Mouse (Mus musculus) erythroblast, adult 5-6 weeks (primary cell): ENCODE measurements around the gene Rpl32. TPM values are rescaled to one million over a fixed set of nuclear protein-coding genes. Genes with fewer than 3 reads are reported as not detected.

Source experiments
- ATAC-seq: replicated peaks from 2 replicates; pipeline ENCODE4 v1.8.0; 2016; ENCODE audit warnings: moderate number of reproducible peaks, mild to moderate bottlenecking, moderate TSS enrichment, inconsistent platforms; ENCODE audit not compliant: poor library complexity, low FRiP score, severe bottlenecking
- total RNA-seq, 2 experiments: library from RNA; stranded (forward) in 1 of 2; stranded (reverse) in 1 of 2; fragments of 150-400 nt in 1 of 2; fragments of 200-764, 138-1000 nt in 1 of 2; gene quantifications; 2 replicates each; pipeline versions ENCODE4 v1.2.3 to v1.2.4; 2015 to 2017; ENCODE audit warnings: low replicate concordance in 2 of 2

Gene Rpl32
- total RNA-seq, 2 experiments from 2014 or later, result 502 to 1,031 TPM

DNA sequence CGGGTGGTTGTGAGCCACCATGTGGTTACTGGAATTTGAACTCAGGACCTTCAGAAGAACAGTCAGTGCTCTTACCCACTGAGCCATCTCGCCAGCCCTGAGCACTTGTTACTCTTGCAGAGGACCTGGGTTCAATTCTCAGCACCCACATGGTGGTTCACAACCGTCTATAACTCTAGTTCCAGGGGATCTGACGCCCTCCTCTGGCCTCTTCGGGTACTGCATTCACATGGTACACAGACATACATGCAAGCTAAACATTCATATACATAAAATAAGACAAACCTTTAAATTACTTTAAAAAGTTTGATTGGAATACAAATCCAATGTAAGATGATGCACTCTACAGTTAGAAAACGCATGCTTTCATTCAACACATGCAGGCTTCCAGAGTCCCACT is 36.3 kb downstream of the Rpl32 start:
- ATAC-seq, result no peak

DNA sequence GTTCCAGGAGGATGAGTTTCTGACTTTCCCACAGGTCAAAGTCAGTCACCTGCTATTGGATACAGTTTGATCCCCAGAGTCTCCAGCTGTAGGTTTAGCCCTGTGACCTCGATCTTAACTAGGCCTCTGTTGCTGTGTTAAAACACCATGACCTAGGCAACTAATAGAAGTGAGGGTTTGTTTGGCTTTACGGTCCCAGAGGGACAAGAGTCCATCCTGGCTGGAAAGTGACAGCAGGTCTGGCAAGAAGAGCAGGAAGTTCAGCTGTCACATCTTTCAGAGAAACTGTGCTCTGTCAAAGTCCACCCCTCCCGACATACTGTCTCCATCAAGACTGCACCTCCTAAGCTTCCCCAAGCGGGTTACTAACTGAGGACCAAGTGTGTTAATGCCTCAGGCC is 37.7 kb downstream of the Rpl32 start:
- no peak for ATAC-seq

DNA sequence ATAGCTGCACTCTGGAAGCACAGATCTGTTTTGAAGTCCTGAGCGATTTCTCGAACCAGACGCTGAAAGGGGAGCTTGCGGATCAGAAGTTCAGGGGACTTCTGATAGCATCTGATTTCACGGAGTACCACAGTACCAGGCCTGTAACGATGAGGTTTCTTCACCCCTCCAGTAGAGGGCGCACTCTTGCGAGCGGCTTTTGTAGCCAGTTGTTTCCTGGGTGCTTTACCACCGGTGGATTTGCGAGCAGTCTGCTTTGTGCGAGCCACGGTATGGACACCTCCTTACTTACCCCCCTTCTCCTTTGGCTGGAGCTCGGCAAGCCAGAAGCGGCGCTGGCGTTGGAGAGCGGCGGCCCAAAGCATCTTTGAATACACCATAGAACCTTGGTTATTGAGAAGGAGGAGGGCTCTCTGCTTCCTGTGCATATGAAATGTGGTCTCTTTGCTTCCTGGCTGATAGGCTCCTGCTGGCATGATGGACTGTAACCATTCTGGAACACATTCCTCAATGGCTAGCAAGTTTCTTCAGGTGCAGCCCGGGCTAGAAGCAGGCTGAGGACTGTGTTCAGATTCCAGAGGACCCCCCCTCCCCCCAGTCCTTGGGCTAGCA is 38.4 kb downstream of the Rpl32 start:
- ATAC-seq, result 0 out of 2 replicates have a peak, but pooled peaks have one; percentile 21

DNA sequence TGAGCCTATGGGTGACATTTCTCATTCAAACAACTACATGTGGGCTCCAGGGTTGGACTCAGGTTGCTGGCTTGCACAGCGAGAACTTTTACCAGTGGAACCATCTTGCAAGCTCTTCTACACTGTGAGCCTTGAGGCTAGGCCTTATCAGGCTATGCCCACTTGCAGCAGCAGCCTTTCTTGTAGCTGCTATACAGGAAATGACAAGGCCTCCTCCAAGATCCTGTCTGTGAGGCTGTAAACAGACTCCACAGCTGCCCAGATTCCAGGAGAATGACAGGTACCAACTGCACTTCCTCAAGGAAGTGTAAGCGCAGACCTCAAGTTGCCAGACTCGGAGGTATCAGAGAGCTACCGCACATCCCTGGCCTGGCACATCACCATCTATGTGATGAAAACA is 40.3 kb downstream of the Rpl32 start:
- no peak for ATAC-seq

DNA sequence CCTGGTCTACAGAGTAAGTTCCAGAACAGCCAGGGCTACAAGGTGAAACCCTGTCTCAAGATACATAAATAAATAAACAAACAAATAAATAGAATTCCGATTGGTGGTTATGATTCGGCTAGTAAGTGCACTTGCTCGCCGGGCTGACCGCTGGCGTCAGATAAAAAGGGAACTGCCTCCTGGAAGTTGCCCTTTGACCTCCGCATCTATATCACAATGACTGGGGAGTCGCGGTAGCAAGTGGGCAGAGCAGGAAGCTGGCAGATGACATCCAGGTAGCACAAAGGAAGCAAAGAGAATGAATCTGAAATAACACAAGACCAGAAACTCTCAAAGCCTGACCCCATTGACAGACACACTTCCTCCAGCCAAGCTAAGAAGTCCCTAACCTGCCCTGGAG is 41.2 kb downstream of the Rpl32 start:
- ATAC-seq, result no peak

DNA sequence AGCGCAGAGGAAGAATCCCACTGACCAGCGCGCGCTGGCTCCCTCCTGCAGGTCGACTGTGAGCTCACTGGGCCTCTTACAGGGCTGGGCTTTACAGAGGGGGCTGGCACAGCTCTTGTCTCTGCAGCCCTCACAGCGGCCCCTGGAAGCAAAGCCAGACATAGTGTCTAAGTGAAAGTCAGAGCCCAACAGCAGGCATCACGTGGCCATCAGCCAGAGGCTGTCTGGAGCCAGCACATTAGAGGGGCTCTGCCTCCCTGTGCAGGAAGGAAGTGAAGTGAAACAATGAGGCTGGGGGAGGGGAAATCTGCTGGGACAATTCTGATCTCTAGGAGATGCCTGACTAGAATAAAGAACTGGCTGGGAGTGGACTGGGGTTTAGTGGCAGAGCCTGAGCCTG is 44.4 kb downstream of the Rpl32 start:
- no peak for ATAC-seq

DNA sequence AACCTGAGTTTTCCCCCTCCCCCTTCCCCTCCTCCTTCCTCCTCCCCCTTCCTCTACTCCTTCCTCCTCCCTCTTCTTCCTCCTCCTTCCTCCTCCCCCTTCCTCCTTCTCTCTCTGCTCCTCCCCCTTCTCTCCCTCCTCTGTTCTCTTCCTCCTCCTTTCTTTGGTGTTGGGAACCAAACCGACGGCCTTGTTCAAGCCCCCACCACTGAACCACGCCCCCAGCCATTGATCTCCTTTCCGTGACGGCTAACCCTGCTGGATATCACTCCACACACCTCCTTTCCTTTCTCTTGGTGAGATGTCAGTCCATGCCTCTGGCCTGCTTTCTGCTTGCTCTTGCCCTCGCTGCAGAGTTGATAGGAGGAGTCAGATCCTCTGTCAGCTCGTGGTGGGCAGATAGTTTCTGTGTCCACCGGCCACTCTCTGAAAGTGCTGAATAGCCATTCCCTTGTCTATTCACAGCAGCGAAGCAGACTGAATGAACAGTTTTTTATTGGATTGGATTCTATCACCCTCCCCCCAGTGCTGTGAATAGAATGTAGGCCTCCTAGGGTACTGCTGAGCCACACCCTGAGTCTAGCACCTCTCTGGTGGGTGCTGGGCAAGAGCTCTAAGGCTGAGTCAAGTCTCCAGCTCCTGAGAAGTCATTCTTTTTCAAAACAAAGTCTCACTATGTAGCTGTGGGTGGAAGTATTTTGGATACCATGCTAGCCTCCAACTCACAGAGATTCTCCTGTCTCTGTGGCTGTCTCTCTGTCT is 46.4 kb downstream of the Rpl32 start, which contains the start of gene Tmem40:
Gene Tmem40, minus strand, starts transcription at position 416 of the 762 bp plus-strand sequence.
- no peak for ATAC-seq

DNA sequence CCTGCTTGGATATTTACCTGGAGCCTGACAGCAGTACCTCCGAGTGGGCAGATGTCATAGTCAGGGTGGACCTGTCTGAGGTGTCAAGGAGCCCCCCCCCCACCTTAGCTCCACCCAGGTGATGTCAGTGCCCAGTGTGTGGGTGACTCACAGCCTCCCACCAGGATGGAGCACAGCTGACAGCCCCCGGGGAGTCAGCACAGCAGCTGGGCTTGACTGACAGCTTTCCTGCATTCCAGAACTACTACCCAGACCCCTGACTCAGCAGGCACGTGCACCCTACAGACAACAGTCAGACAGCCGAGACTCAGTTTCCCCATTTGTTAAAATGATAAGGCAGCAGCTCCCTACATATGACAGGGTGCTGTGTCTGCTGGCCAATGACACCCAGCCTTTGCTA is 47.6 kb downstream of the Rpl32 start:
- no peak for ATAC-seq

DNA sequence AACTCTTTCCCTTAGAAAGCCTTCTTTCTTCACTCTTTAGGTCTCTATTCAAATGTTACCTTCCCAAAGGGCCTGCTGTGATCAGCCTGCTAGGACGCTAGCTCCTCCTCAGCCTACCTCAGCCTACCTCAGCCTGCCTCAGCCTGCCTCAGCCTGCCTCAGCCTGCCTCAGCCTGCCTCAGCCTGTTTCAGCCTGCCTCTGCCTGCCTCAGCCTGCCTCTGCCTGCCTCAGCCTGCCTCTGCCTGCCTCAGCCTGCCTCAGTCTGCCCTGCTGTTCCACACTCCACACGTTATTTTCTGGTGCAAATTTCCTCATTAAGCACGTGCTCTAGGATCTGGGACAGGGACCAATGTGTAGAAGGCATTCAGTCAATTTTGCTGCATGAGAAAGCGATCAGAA is 48.4 kb downstream of the Rpl32 start:
- no peak for ATAC-seq

DNA sequence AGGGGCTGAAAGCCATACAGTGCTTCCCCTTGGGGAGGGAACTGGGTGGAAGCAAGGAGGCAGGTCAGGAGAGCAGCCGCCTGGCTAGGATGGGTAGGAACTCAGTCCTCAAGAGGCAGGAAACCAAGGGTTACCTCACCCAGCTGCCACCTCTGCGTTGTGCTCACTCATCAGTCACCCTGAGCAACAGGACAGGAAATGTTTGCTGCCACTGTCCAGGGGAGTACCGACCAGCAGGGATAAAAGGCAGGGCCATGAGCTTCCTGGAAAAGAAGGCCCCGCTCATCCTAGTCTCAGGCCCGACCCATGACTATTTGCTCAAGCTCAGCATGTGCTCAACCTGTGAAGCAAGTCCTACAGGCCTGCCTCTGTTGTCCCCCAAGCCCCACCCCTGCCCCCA is 49.1 kb downstream of the Rpl32 start:
- ATAC-seq, result no peak

DNA sequence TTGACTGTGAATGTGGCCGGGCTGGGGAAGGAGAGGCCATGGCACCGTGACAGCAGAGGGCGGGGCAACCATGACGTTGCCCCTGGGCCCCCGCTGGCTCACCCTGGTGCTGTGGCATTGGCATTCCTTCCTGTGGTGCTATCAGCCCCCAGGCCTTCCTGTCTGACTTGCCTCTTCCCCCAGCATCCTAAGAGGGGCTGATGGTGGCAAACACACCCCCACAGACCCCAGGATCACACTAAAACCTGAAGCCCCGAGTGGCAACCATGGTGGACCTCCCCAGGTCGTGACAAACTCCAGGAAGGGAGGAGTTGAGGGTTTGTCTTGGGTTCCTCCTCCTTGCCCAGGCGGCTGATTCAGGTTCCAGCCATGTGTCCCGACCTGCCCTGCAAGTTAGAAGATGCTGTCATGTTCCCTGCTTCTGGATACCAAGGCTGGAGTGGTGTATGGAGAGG is 49.5 kb downstream of the Rpl32 start:
- peak; percentile 56 for ATAC-seq

DNA sequence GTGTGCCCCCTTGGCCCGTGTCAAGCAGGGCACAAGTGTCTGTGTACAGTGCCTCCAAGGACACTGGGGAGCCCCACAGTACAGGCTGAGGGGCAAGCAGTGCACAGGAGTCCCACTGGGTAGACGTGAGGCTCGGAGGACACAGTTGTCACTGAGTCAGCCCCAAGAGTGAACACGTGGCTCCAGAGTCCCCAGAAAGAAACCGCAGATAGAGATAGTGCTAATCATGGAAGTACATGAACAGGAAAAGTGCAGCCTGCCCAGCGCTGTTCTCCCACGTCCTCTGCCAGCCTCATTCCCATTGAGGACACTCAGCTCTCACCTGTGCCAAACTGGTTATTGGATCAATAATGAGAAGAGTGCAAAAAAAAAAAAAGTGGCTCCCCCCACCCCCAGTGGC is 53.0 kb downstream of the Rpl32 start:
- peak; percentile 43; the same call in 1 of the 2 replicates for ATAC-seq

Other genes with a start within 250 kb of the Rpl32 start
- gene Mkrn2os, start 216.2 kb downstream of the Rpl32 start, total RNA-seq (2015; ENCODE audit: low replicate concordance), result not detected in 2 replicates
- gene Mkrn2os, start 216.2 kb downstream of the Rpl32 start, total RNA-seq (2017; ENCODE audit: low replicate concordance), result not detected in 2 replicates
- 0.58 and 0.84 TPM in 2 replicates for gene Mkrn2, start 206.8 kb downstream of the Rpl32 start, total RNA-seq (2015; ENCODE audit: low replicate concordance)
- 0.84 and 6.6 TPM in 2 replicates for gene Mkrn2, start 206.8 kb downstream of the Rpl32 start, total RNA-seq (2017; ENCODE audit: low replicate concordance)
- 28.4 and 44.7 TPM in 2 replicates for gene Raf1, start 132.1 kb downstream of the Rpl32 start, total RNA-seq (2015; ENCODE audit: low replicate concordance)
- gene Raf1, start 132.1 kb downstream of the Rpl32 start, total RNA-seq (2017; ENCODE audit: low replicate concordance), result 19.2 and 36.5 TPM in 2 replicates
- 1.7 and 10.2 TPM in 2 replicates for gene Tmem40, start 46.3 kb downstream of the Rpl32 start, total RNA-seq (2015; ENCODE audit: low replicate concordance)
- gene Tmem40, start 46.3 kb downstream of the Rpl32 start, total RNA-seq (2017; ENCODE audit: low replicate concordance), result 7.4 and 10.6 TPM in 2 replicates
- 0.21 TPM in 1 of 2 replicates, not detected in the other for gene Cand2, start 34.2 kb downstream of the Rpl32 start, total RNA-seq (2015; ENCODE audit: low replicate concordance)
- gene Cand2, start 34.2 kb downstream of the Rpl32 start, total RNA-seq (2017; ENCODE audit: low replicate concordance), result 0.14 and 0.17 TPM in 2 replicates
- gene Efcab12, start 29.7 kb upstream of the Rpl32 start, total RNA-seq (2015; ENCODE audit: low replicate concordance), result not detected in 2 replicates
- not detected in 2 replicates for gene Efcab12, start 29.7 kb upstream of the Rpl32 start, total RNA-seq (2017; ENCODE audit: low replicate concordance)
- 1.7 and 2.7 TPM in 2 replicates for gene Mbd4, start 44.6 kb upstream of the Rpl32 start, total RNA-seq (2015; ENCODE audit: low replicate concordance)
- gene Mbd4, start 44.6 kb upstream of the Rpl32 start, total RNA-seq (2017; ENCODE audit: low replicate concordance), result 9.9 and 13.4 TPM in 2 replicates
- 0.42 TPM in 1 of 2 replicates, not detected in the other for gene Ift122, start 44.7 kb upstream of the Rpl32 start, total RNA-seq (2015; ENCODE audit: low replicate concordance)
- 3.7 TPM in 1 of 2 replicates, not detected in the other for gene Ift122, start 44.7 kb upstream of the Rpl32 start, total RNA-seq (2017; ENCODE audit: low replicate concordance)
- gene Rho, start 123.0 kb upstream of the Rpl32 start, total RNA-seq (2015; ENCODE audit: low replicate concordance), result not detected in 2 replicates
- 0.09 TPM in 1 of 2 replicates, not detected in the other for gene Rho, start 123.0 kb upstream of the Rpl32 start, total RNA-seq (2017; ENCODE audit: low replicate concordance)
- gene H1foo, start 136.2 kb upstream of the Rpl32 start, total RNA-seq (2015; ENCODE audit: low replicate concordance), result not detected in 2 replicates
- gene H1foo, start 136.2 kb upstream of the Rpl32 start, total RNA-seq (2017; ENCODE audit: low replicate concordance), result not detected in 2 replicates
- gene Plxnd1, start 186.3 kb upstream of the Rpl32 start, total RNA-seq (2015; ENCODE audit: low replicate concordance), result 10.0 and 55.1 TPM in 2 replicates
- 11.8 and 18.1 TPM in 2 replicates for gene Plxnd1, start 186.3 kb upstream of the Rpl32 start, total RNA-seq (2017; ENCODE audit: low replicate concordance)